Mouse (Mus musculus) MEL (cell line): ENCODE results near the gene Gldn. TPM values are rescaled to one million over a fixed set of nuclear protein-coding genes. Genes with fewer than 3 reads are reported as not detected.

Source experiments
- DNase-seq: peaks from one replicate; pipeline ENCODE4 v3.0.0; 2011; ENCODE audit warnings: low read depth, low spot score
- H3K27ac ChIP-seq: 2 replicates; pipeline ENCODE4 v1.5.1; 2012; ENCODE audit warnings: low read depth, mild to moderate bottlenecking, control low read depth, low read length, moderate library complexity; ENCODE audit not compliant: control insufficient read depth
- H3K27me3 ChIP-seq, 2 experiments: fragments of 150-350 bp in 1 of 2; sonication (generic) in 1 of 2; 2 replicates each; pipeline ENCODE4 v1.6.1; 2012; ENCODE audit warnings: low read length in 2 of 2, mild to moderate bottlenecking in 2 of 2, improper control_type of control experiment in 1 of 2, moderate library complexity in 1 of 2; ENCODE audit not compliant: insufficient read depth in 2 of 2, control insufficient read depth in 1 of 2
- H3K36me3 ChIP-seq, 2 experiments: 2 replicates each; pipeline ENCODE4 v1.6.1; 2012 to 2014; ENCODE audit warnings: low read length in 2 of 2, improper control_type of control experiment in 1 of 2, inconsistent platforms in 1 of 2, mild to moderate bottlenecking in 1 of 2; ENCODE audit not compliant: insufficient read depth in 2 of 2, control insufficient read depth in 1 of 2
- H3K4me1 ChIP-seq, 2 experiments: fragments of 150-350 bp in 1 of 2; sonication (generic) in 1 of 2; 2 replicates each; pipeline ENCODE4 v1.6.1; 2012; ENCODE audit warnings: low read length in 2 of 2, improper control_type of control experiment in 1 of 2, mild to moderate bottlenecking in 1 of 2; ENCODE audit not compliant: insufficient read depth in 2 of 2, control insufficient read depth in 1 of 2
- H3K4me3 ChIP-seq, 2 experiments: fragments of 150-350 bp in 1 of 2; sonication (generic) in 1 of 2; 2 replicates each; pipeline ENCODE4 v1.5.1; 2012; ENCODE audit warnings: low read depth in 2 of 2, low read length in 2 of 2, mild to moderate bottlenecking in 2 of 2, moderate library complexity in 2 of 2, control low read depth in 1 of 2, improper control_type of control experiment in 1 of 2; ENCODE audit not compliant: control insufficient read depth in 1 of 2, insufficient read depth in 1 of 2
- H3K79me2 ChIP-seq: 2 replicates; pipeline ENCODE4 v1.6.1; 2012; ENCODE audit warnings: mild to moderate bottlenecking, low read length, moderate library complexity; ENCODE audit not compliant: control insufficient read depth, poor library complexity, insufficient read depth
- H3K9ac ChIP-seq: 2 replicates; pipeline ENCODE4 v1.6.1; 2012; ENCODE audit warnings: low read depth, mild to moderate bottlenecking, control low read depth, low read length, moderate library complexity; ENCODE audit not compliant: control insufficient read depth, poor library complexity, severe bottlenecking
- H3K9me3 ChIP-seq: fragments of 150-350 bp; sonication (generic); replicated peaks from 2 replicates; pipeline ENCODE4 v1.6.1; 2012; ENCODE audit warnings: mild to moderate bottlenecking, low read length, improper control_type of control experiment, moderate library complexity; ENCODE audit not compliant: insufficient read depth
- BHLHE40 ChIP-seq: IDR thresholded peaks from 2 replicates; pipeline ENCODE4 v1.6.1; 2012; ENCODE audit warnings: low read depth, mild to moderate bottlenecking, inconsistent platforms, low read length, improper control_type of control experiment, borderline replicate concordance
- POLR2A ChIP-seq, 2 experiments: IDR thresholded peaks; 2 replicates each; pipeline ENCODE4 v1.6.1; 2011 to 2012; ENCODE audit warnings: low read length in 2 of 2, mild to moderate bottlenecking in 2 of 2, control low read depth in 1 of 2, improper control_type of control experiment in 1 of 2, low read depth in 1 of 2, moderate library complexity in 1 of 2; ENCODE audit not compliant: control insufficient read depth in 1 of 2, insufficient read depth in 1 of 2, poor library complexity in 1 of 2
- POLR2AphosphoS2 ChIP-seq: IDR thresholded peaks from 2 replicates; pipeline ENCODE4 v1.6.1; 2011; ENCODE audit warnings: low read length, improper control_type of control experiment
- SMC3 ChIP-seq: IDR thresholded peaks from 2 replicates; pipeline ENCODE4 v1.6.1; 2011; ENCODE audit warnings: low read depth, low read length, improper control_type of control experiment
- polyA plus RNA-seq, 2 experiments: library from polyadenylated mRNA; stranded (reverse) in 1 of 2; unstranded in 1 of 2; fragments of >175 nt in 1 of 2; fragments of >200 nt in 1 of 2; gene quantifications; 2 replicates each; pipeline versions ENCODE4 v1.2.1 to v1.2.4; 2012; ENCODE audit warnings: low replicate concordance in 2 of 2, low read depth in 1 of 2; ENCODE audit not compliant: insufficient read length in 2 of 2, insufficient read depth in 1 of 2, missing spikeins in 1 of 2
- total RNA-seq: library from RNA; depleted of rRNA; stranded (reverse); fragments of 300-350 nt; gene quantifications from 2 replicates; pipeline ENCODE4 v1.2.3, GENCODE M21; 2012; rRNA removed

The Gldn gene
- total and polyA plus RNA-seq, 3 experiments, result not detected

DNA sequence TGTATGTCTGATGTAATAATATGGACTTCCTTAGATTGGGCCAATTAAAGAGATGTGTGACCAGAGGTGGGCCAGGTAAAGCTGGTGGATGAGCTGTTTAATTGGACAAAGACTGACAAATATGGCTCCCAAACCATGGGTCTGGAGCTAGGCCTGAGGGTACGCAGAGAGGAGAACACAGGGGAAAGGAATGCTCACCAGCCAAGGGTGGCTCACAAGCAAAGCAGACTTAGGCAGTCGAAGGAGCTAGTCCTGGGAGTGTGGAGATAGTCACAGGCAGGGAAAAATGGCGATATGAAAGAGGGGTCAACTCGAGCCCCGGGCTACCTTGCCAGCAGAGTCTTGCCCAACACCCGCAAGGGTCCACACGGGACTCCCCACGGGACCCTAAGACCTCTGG, 70.5 kb downstream of the Gldn start:
- no peaks in the 10 kb centered on the region for H3K79me2 ChIP-seq
- H3K27me3 ChIP-seq, result no peaks in the 10 kb centered on the region
- no peak for DNase-seq
- no peaks in the 10 kb centered on the region for H3K4me1 ChIP-seq
- TF ChIP-seq POLR2AphosphoS2, result no peak
- no peak for TF ChIP-seq POLR2A (IDR thresholded peaks at IDR 0.05; ENCODE audit: control insufficient read depth in 1 of 2, insufficient read depth in 1 of 2, low read depth in 1 of 2, low read length in 2 of 2, poor library complexity in 1 of 2)
- no peak for TF ChIP-seq SMC3
- no peak for TF ChIP-seq BHLHE40
- H3K4me3 ChIP-seq, result no peak overlapping the region
- no peak overlapping the region for H3K27ac ChIP-seq
- H3K9ac ChIP-seq, result no peak overlapping the region
- H3K9me3 ChIP-seq, result no peaks in the 10 kb centered on the region
- H3K36me3 ChIP-seq, result no peaks in the 10 kb centered on the region

Other genes starting within 250 kb of the Gldn start
- gene Tnfaip8l3, start 218.1 kb upstream of the Gldn start, total RNA-seq, result not detected in 2 replicates
- not detected for gene Tnfaip8l3, start 218.1 kb upstream of the Gldn start, polyA plus RNA-seq
- gene Cyp19a1, start 18.4 kb upstream of the Gldn start, total RNA-seq, result not detected in 2 replicates
- gene Cyp19a1, start 18.4 kb upstream of the Gldn start, polyA plus RNA-seq, result not detected
- gene Dmxl2, start 215.1 kb downstream of the Gldn start, total RNA-seq, result 6.1 and 6.9 TPM in 2 replicates
- gene Dmxl2, start 215.1 kb downstream of the Gldn start, polyA plus RNA-seq, result 100 to 1,000 TPM in 1 of 2 experiments, 1 to 10 TPM in 1; 9.1 to 238 TPM